Comparison of ENCODE assay signal across 8 mouse cellular contexts in the genomic region with DNA sequence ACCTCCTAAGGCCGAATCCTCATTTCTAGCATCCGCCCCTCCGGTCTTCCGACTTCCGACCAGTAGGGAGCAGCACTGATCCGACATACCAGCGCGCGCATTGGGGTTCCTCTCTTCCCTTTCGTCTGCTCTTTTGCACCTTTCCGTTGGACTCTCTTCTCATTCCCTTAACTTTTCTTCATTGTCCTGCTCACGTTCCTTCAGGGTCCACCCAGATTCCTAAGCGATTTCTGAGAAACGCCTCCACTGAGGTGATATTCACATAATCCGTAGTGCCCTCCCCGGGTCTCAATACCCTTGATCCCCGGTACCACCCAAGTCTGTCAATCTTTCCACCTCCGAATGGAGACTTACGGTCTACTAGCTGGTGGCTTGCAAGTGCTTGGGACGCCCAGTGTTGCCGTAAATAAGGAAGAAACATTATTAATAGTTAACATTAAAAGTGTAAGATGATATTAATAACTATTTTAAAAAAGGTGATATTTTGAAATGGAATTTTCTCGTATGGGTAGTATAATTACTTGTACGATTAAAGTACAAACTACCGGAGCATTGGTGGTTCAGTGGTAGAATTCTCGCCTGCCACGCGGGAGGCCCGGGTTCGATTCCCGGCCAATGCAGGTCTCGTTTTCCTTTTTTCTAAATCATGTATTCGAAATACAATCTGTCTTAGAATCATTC. TPM values are rescaled to one million over a fixed set of nuclear protein-coding genes. Genes with fewer than 3 reads are reported as not detected.
DNase-seq lines count a peak whose midpoint lies in the region; ATAC-seq lines count a peak whose summit lies in the region.

No protein-coding gene starts in this region.

- H3K4me1 ChIP-seq in hindbrain, embryonic 13.5 days (replicated peaks) = peaks cover 12% of the 10 kb centered on the region

- DNase-seq in NIH3T3 (ENCODE audit: low read depth) = peak; percentile 89
- DNase-seq in cerebellum, postnatal 14 days = peak; percentile 92 to 96
- peak; percentile 75 to 88 for DNase-seq in frontal cortex, postnatal 14 days (ENCODE audit: low spot score in 2 of 2)
- DNase-seq in layer of hippocampus, postnatal 14 days (ENCODE audit: low spot score in 2 of 2) = peak; percentile 91 to 92
- DNase-seq in lung, postnatal 10 days = peak; percentile 93
- peak; percentile 88 for DNase-seq in ovary, postnatal 14 days (ENCODE audit: low spot score)
- DNase-seq in thymus, postnatal 10 days (ENCODE audit: low spot score in 2 of 2) = peak; percentile 78 to 92

- peak overlapping the region; percentile 70 for H3K9ac ChIP-seq in hindbrain, embryonic 13.5 days

- no peaks in the 10 kb centered on the region for H3K36me3 ChIP-seq in hindbrain, embryonic 13.5 days

- no peaks in the 10 kb centered on the region for H3K27me3 ChIP-seq in hindbrain, embryonic 13.5 days

- peak overlapping the region; percentile 74 for H3K27ac ChIP-seq in hindbrain, embryonic 13.5 days

- H3K9me3 ChIP-seq in hindbrain, embryonic 13.5 days = no peaks in the 10 kb centered on the region

- WGBS in hindbrain, embryonic 13.5 days = 0% methylated on average over 32 of the region's 32 CpGs

- H3K4me3 ChIP-seq in hindbrain, embryonic 13.5 days = peak overlapping the region; percentile 62

- peak; percentile 85 for ATAC-seq in hindbrain, embryonic 13.5 days (ENCODE audit: low FRiP score)

- H3K4me2 ChIP-seq in hindbrain, embryonic 13.5 days = peak overlapping the region; percentile 47

RNA-seq across cellular contexts. Expression of gene Hist1h2bl, which starts 5.8 kb away (rescaled TPM):
- 1.1 and 1.9 TPM in 2 replicates for polyA plus RNA-seq in hindbrain, embryonic 13.5 days (2015; fragmentation: Nextera tagmentation; extraction: Ambion mirVana)
- total RNA-seq in layer of hippocampus, postnatal 14 days (2021) = 10 to 100 TPM; 31.7 to 51.2 TPM

RNA-seq across cellular contexts. Expression of gene Hist1h2ai, which starts 6.1 kb away (rescaled TPM):
- 12.9 and 14.0 TPM in 2 replicates for polyA plus RNA-seq in hindbrain, embryonic 13.5 days (2015; fragmentation: Nextera tagmentation; extraction: Ambion mirVana)
- 10 to 100 TPM; 17.4 to 55.0 TPM for total RNA-seq in layer of hippocampus, postnatal 14 days (2021)

RNA-seq across cellular contexts. Expression of gene Hist1h3h, which starts 7.3 kb away (rescaled TPM):
- 5.9 and 6.4 TPM in 2 replicates for polyA plus RNA-seq in hindbrain, embryonic 13.5 days (2015; fragmentation: Nextera tagmentation; extraction: Ambion mirVana)
- 10 to 100 TPM; 68.2 to 84.2 TPM for total RNA-seq in layer of hippocampus, postnatal 14 days (2021)

RNA-seq across cellular contexts. Expression of gene Hist1h2bm, which starts 11.7 kb away (rescaled TPM):
- 1.9 and 2.3 TPM in 2 replicates for polyA plus RNA-seq in hindbrain, embryonic 13.5 days (2015; fragmentation: Nextera tagmentation; extraction: Ambion mirVana)
- total RNA-seq in layer of hippocampus, postnatal 14 days (2021) = 10 to 100 TPM in 1 of 2 experiments, 1 to 10 TPM in 1; 8.6 to 12.7 TPM

RNA-seq across cellular contexts. Expression of gene Olfr1359, which starts 12.3 kb away (rescaled TPM):
- polyA plus RNA-seq in hindbrain, embryonic 13.5 days (2015; fragmentation: Nextera tagmentation; extraction: Ambion mirVana) = not detected in 2 replicates
- total RNA-seq in layer of hippocampus, postnatal 14 days (2021) = not detected

Comparison
In these comparisons a context has a peak if more than half of its experiments do, and no peak if none do; other contexts are left out.
1. Peak in every context shown above with its lines: DNase-seq, ATAC-seq, H3K4me3 ChIP-seq and H3K27ac ChIP-seq.